In the genomic region with DNA sequence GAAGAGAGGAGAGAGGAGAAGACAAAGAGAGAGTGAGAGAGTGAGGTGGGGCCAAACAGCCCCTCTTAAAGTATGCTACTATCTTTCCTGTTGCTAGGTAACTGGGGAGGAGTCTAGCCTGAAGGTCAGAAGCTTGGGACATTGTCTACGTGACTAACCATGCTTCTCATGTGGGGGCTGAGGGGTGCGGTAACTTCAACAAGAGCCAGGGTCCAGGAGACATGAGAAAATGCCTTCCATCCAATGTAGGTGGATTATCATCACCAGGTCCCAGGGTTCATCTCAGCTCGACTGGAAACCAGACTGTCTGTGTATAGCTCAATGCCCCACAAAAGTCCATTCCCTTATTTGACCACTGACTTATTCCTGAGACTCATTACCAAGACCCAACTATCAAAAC, we compare ENCODE assay signal across 21 mouse cellular contexts. TPM values are rescaled to one million over a fixed set of nuclear protein-coding genes. Genes with fewer than 3 reads are reported as not detected.
A peak's percentile ranks its signal among the peaks of the same experiment; 100 is the strongest.
DNase-seq lines count a peak whose midpoint lies in the region; ATAC-seq and TF ChIP-seq lines count a peak whose summit lies in the region.
"Had no signal": no experiment of that assay in that cellular context is flagged by ENCODE, and none has a peak within 500 bp of the region (broad histone marks: within the 10 kb centered on the region; RNA-seq: fewer than 3 reads in every experiment).

No protein-coding gene starts in this region.

- DNase-seq in kidney, postnatal 4 days: no peak
- DNase-seq in ES-E14 (ENCODE audit: low read depth, low spot score) (peak; percentile 40), ZHBTc4 (ENCODE audit: low read depth, low spot score) (peak; percentile 82)
- no peak for DNase-seq in adrenal gland, adult (ENCODE audit: inconsistent age in 2 of 2, low spot score in 1 of 2)
- DNase-seq: adrenal gland, adult 8-10 months; adrenal gland, postnatal 14 days; adrenal gland, postnatal 36 days; B cell, adult 2 months; cerebellum, adult 11-12 months; cerebellum, adult 2 months; cerebellum, adult 9-10 months; cerebellum, postnatal 10 days; cerebellum, postnatal 25 days; forebrain, postnatal 0 days had no signal

- ATAC-seq in kidney, embryonic 16.5 days (ENCODE audit: low FRiP score, low TSS enrichment): 0 out of 2 replicates have a peak, but pooled peaks have one; percentile 19
- ATAC-seq in forebrain, embryonic 15.5 days (replicated peaks): no peak
- ATAC-seq: CD4-positive, CD25-positive, alpha-beta regulatory T cell, adult 4 months; forebrain, embryonic 13.5 days; forebrain, postnatal 0 days had no signal

- no peak overlapping the region for H3K4me3 ChIP-seq in kidney, embryonic 16.5 days (ENCODE audit: low read length)
- H3K4me3 ChIP-seq in ES-E14 (ENCODE audit: insufficient read depth in 1 of 2, low read depth in 1 of 2, low read length in 2 of 2, poor library complexity in 1 of 2, severe bottlenecking in 1 of 2): no peak overlapping the region
- H3K4me3 ChIP-seq in forebrain, embryonic 15.5 days: no peak overlapping the region
- H3K4me3 ChIP-seq: embryonic facial prominence, embryonic 10.5 days; embryonic facial prominence, embryonic 12.5 days; forebrain, embryonic 13.5 days had no signal

- in situ Hi-C loops in ES-E14 (cut with MboI; ENCODE audit: low sequenced_read_pairs in 2 of 2, unreplicated experiment in 2 of 2): no loop called here

- no peaks in the 10 kb centered on the region for H3K27me3 ChIP-seq in kidney, embryonic 16.5 days (ENCODE audit: insufficient read depth, low read length)
- no peaks in the 10 kb centered on the region for H3K27me3 ChIP-seq in forebrain, embryonic 15.5 days
- H3K27me3 ChIP-seq: CH12.LX; embryonic facial prominence, embryonic 12.5 days; forebrain, embryonic 13.5 days had no signal

- no peak overlapping the region for H3K9ac ChIP-seq in kidney, embryonic 16.5 days (replicated peaks; ENCODE audit: low read length)
- H3K9ac ChIP-seq in ES-E14 (ENCODE audit: insufficient read depth, low read depth, low read length, poor library complexity, severe bottlenecking): no peak overlapping the region
- no peak overlapping the region for H3K9ac ChIP-seq in forebrain, embryonic 15.5 days (replicated peaks)
- H3K9ac ChIP-seq: embryonic facial prominence, embryonic 12.5 days; forebrain, embryonic 13.5 days; forebrain, postnatal 0 days had no signal

- H3K4me1 ChIP-seq in kidney, embryonic 16.5 days (ENCODE audit: insufficient read depth, low read length): no peaks in the 10 kb centered on the region
- peaks cover 2 to 3% of the 10 kb centered on the region in 2 experiments; a peak in 1 of 4 replicates for H3K4me1 ChIP-seq in ES-E14 (ENCODE audit: control insufficient read depth in 2 of 2, insufficient read depth in 2 of 2, low read length in 2 of 2, poor library complexity in 1 of 2)
- no peaks in the 10 kb centered on the region for H3K4me1 ChIP-seq in forebrain, embryonic 15.5 days
- H3K4me1 ChIP-seq: embryonic facial prominence, embryonic 10.5 days; embryonic facial prominence, embryonic 12.5 days; forebrain, embryonic 13.5 days had no signal

- no peak overlapping the region for H3K27ac ChIP-seq in kidney, embryonic 16.5 days (ENCODE audit: low read length)
- H3K27ac ChIP-seq in ES-E14 (ENCODE audit: insufficient read depth, low read depth, low read length, poor library complexity, severe bottlenecking): peak overlapping the region; percentile 18
- H3K27ac ChIP-seq in forebrain, embryonic 15.5 days (replicated peaks): no peak overlapping the region
- H3K27ac ChIP-seq: embryonic facial prominence, embryonic 10.5 days; embryonic facial prominence, embryonic 12.5 days; forebrain, embryonic 13.5 days had no signal

- H3K9me3 ChIP-seq in kidney, embryonic 16.5 days (ENCODE audit: low read length): no peaks in the 10 kb centered on the region
- no peaks in the 10 kb centered on the region for H3K9me3 ChIP-seq in ES-E14 (ENCODE audit: control insufficient read depth, insufficient read depth, low read depth, low read length)
- H3K9me3 ChIP-seq in forebrain, embryonic 15.5 days: no peaks in the 10 kb centered on the region
- H3K9me3 ChIP-seq: embryonic facial prominence, embryonic 10.5 days; embryonic facial prominence, embryonic 12.5 days; forebrain, embryonic 13.5 days had no signal

- no peaks in the 10 kb centered on the region for H3K36me3 ChIP-seq in kidney, embryonic 16.5 days (ENCODE audit: insufficient read depth, low read length)
- no peaks in the 10 kb centered on the region for H3K36me3 ChIP-seq in ES-E14 (ENCODE audit: control insufficient read depth, insufficient read depth, low read length, poor library complexity, severe bottlenecking)
- H3K36me3 ChIP-seq in forebrain, embryonic 15.5 days: no peaks in the 10 kb centered on the region
- H3K36me3 ChIP-seq: embryonic facial prominence, embryonic 10.5 days; embryonic facial prominence, embryonic 12.5 days had no signal

- 61% methylated on average over 3 of the region's 3 CpGs for WGBS in kidney, embryonic 16.5 days
- 81% methylated on average over 3 of the region's 3 CpGs for WGBS in forebrain, embryonic 15.5 days

- H3K4me2 ChIP-seq in kidney, embryonic 16.5 days (replicated peaks; ENCODE audit: low read depth, low read length): no peak overlapping the region
- no peak overlapping the region for H3K4me2 ChIP-seq in forebrain, embryonic 15.5 days (replicated peaks)
- H3K4me2 ChIP-seq: embryonic facial prominence, embryonic 12.5 days; forebrain, embryonic 13.5 days had no signal

TF ChIP-seq in ES-E14, 5 proteins besides CTCF, POLR2A, EP300 and RAD21:
- TF ChIP-seq ZNF384 (IDR thresholded peaks at IDR 0.05; ENCODE audit: low read depth, low read length) (no peak), CHD2 (IDR thresholded peaks at IDR 0.05; ENCODE audit: low read depth, low read length) (no peak), HCFC1 (IDR thresholded peaks at IDR 0.05; ENCODE audit: borderline replicate concordance, insufficient read depth, low read length) (no peak), ZC3H11A (IDR thresholded peaks at IDR 0.05; ENCODE audit: borderline replicate concordance, low read depth, low read length) (no peak), MAFK (IDR thresholded peaks at IDR 0.05; ENCODE audit: insufficient read depth, low read depth, low read length) (no peak)

RNA-seq across cellular contexts. Expression of a gene that starts 50.6 kb away (rescaled TPM):
- polyA plus RNA-seq in kidney, embryonic 16.5 days (2015; fragmentation: Nextera tagmentation; extraction: Ambion mirVana): 210 and 225 TPM in 2 replicates
- total RNA-seq in ES-E14 (2012; rRNA removed): 57.8 and 91.3 TPM in 2 replicates
- polyA plus RNA-seq in forebrain, embryonic 15.5 days (2015; fragmentation: Nextera tagmentation; extraction: Ambion mirVana): 427 and 445 TPM in 2 replicates

Comparison
In these comparisons a context has a peak if more than half of its experiments do, and no peak if none do; other contexts are left out.
1. DNase-seq: peak in ES-E14 (single experiment) and ZHBTc4 (single experiment); none in kidney, postnatal 4 days (0 of 2) and adrenal gland, adult (0 of 2).